Mouse (Mus musculus): ENCODE results near the gene Ecpas. TPM values are rescaled to one million over a fixed set of nuclear protein-coding genes. Genes with fewer than 3 reads are reported as not detected.

Ecpas gene
- polyA plus RNA-seq, 1 experiment: 22.4 TPM

- Histone ChIP-seq H3K36me3 (ENCODE audit: control insufficient read depth, insufficient read depth) (no peaks in the 10 kb centered on the region), H3K4me2 (ENCODE audit: low read depth) (no peak overlapping the region), H3K27me3 (ENCODE audit: control insufficient read depth, insufficient read depth, insufficient read length) (no peaks in the 10 kb centered on the region), H3K79me2 (ENCODE audit: control insufficient read depth, insufficient read depth) (peaks cover 96% of the 10 kb centered on the region), H3K4me3 (no peak overlapping the region), H3ac (ENCODE audit: control insufficient read depth, insufficient read length) (no peak overlapping the region)
- TF ChIP-seq USF1 (IDR thresholded peaks at IDR 0.05; ENCODE audit: low read depth): no peak
- no peak for TF ChIP-seq POLR2AphosphoS2 (IDR thresholded peaks at IDR 0.05; ENCODE audit: insufficient read length, low read depth)
- TF ChIP-seq TCF12 (IDR thresholded peaks at IDR 0.05; ENCODE audit: insufficient read depth, poor library complexity, severe bottlenecking): no peak
- TF ChIP-seq E2F4 (IDR thresholded peaks at IDR 0.05; ENCODE audit: insufficient read depth): no peak
- TF ChIP-seq SRF (IDR thresholded peaks at IDR 0.05; ENCODE audit: control insufficient read depth, insufficient read length, low read depth): no peak
- no peak for TF ChIP-seq MYOD1 (IDR thresholded peaks at IDR 0.05; ENCODE audit: control insufficient read depth in 1 of 3, insufficient read length in 2 of 3, low read depth in 2 of 3)
- no peak for TF ChIP-seq CEBPB (IDR thresholded peaks at IDR 0.05; ENCODE audit: insufficient read depth, poor library complexity, severe bottlenecking)
- TF ChIP-seq MAX (IDR thresholded peaks at IDR 0.05; ENCODE audit: low read depth): no peak
- no peak for TF ChIP-seq MYOG (IDR thresholded peaks at IDR 0.05; ENCODE audit: control insufficient read depth in 1 of 3, insufficient read depth in 1 of 3, insufficient read length in 2 of 3, low read depth in 2 of 3)
- no peak for TF ChIP-seq TCF3 (IDR thresholded peaks at IDR 0.05; ENCODE audit: insufficient read length, low read depth)
- no peak for TF ChIP-seq POLR2A (IDR thresholded peaks at IDR 0.05; ENCODE audit: insufficient read length, low read depth)
- TF ChIP-seq REST (IDR thresholded peaks at IDR 0.05; ENCODE audit: insufficient read depth, insufficient read length): no peak
These were observed 24.0 kb downstream of the Ecpas start for GRCm38 (mm10) chr4:58888568-58888967.

- TF ChIP-seq CEBPB (IDR thresholded peaks at IDR 0.05; ENCODE audit: insufficient read depth, poor library complexity, severe bottlenecking) (no peak), SRF (IDR thresholded peaks at IDR 0.05; ENCODE audit: control insufficient read depth, insufficient read length, low read depth) (no peak), MAX (IDR thresholded peaks at IDR 0.05; ENCODE audit: low read depth) (no peak), POLR2A (IDR thresholded peaks at IDR 0.05; ENCODE audit: insufficient read length, low read depth) (no peak), E2F4 (IDR thresholded peaks at IDR 0.05; ENCODE audit: insufficient read depth) (no peak), POLR2AphosphoS2 (IDR thresholded peaks at IDR 0.05; ENCODE audit: insufficient read length, low read depth) (no peak), MYOD1 (IDR thresholded peaks at IDR 0.05; ENCODE audit: control insufficient read depth in 1 of 3, insufficient read length in 2 of 3, low read depth in 2 of 3) (no peak), TCF12 (IDR thresholded peaks at IDR 0.05; ENCODE audit: insufficient read depth, poor library complexity, severe bottlenecking) (no peak), TCF3 (IDR thresholded peaks at IDR 0.05; ENCODE audit: insufficient read length, low read depth) (no peak), MYOG (IDR thresholded peaks at IDR 0.05; ENCODE audit: control insufficient read depth in 1 of 3, insufficient read depth in 1 of 3, insufficient read length in 2 of 3, low read depth in 2 of 3) (no peak), REST (IDR thresholded peaks at IDR 0.05; ENCODE audit: insufficient read depth, insufficient read length) (no peak), USF1 (IDR thresholded peaks at IDR 0.05; ENCODE audit: low read depth) (no peak)
- no peak overlapping the region for H3K4me2 ChIP-seq (ENCODE audit: low read depth)
- H3K4me3 ChIP-seq: no peak overlapping the region
- no peaks in the 10 kb centered on the region for H3K36me3 ChIP-seq (ENCODE audit: control insufficient read depth, insufficient read depth)
- no peak overlapping the region for H3ac ChIP-seq (ENCODE audit: control insufficient read depth, insufficient read length)
- peaks cover 91% of the 10 kb centered on the region for H3K79me2 ChIP-seq (ENCODE audit: control insufficient read depth, insufficient read depth)
- no peaks in the 10 kb centered on the region for H3K27me3 ChIP-seq (ENCODE audit: control insufficient read depth, insufficient read depth, insufficient read length)
These were observed 24.9 kb downstream of the Ecpas start for GRCm38 (mm10) chr4:58887626-58888025.

GRCm38 (mm10) chr4:58886778-58887177 lies 25.8 kb downstream of the Ecpas start:
- Histone ChIP-seq H3K4me3 (no peak overlapping the region), H3K27me3 (ENCODE audit: control insufficient read depth, insufficient read depth, insufficient read length) (no peaks in the 10 kb centered on the region)
- TF ChIP-seq SRF (IDR thresholded peaks at IDR 0.05; ENCODE audit: control insufficient read depth, insufficient read length, low read depth): no peak
- TF ChIP-seq TCF12 (IDR thresholded peaks at IDR 0.05; ENCODE audit: insufficient read depth, poor library complexity, severe bottlenecking): no peak
- TF ChIP-seq POLR2A (IDR thresholded peaks at IDR 0.05; ENCODE audit: insufficient read length, low read depth): no peak
- TF ChIP-seq POLR2AphosphoS2 (IDR thresholded peaks at IDR 0.05; ENCODE audit: insufficient read length, low read depth): no peak
- no peak for TF ChIP-seq USF1 (IDR thresholded peaks at IDR 0.05; ENCODE audit: low read depth)
- TF ChIP-seq TCF3 (IDR thresholded peaks at IDR 0.05; ENCODE audit: insufficient read length, low read depth): no peak
- TF ChIP-seq MYOD1 (IDR thresholded peaks at IDR 0.05; ENCODE audit: control insufficient read depth in 1 of 3, insufficient read length in 2 of 3, low read depth in 2 of 3): no peak

GRCm38 (mm10) chr4:58885341-58885740 lies 27.2 kb downstream of the Ecpas start:
- no peak overlapping the region for H3ac ChIP-seq (ENCODE audit: control insufficient read depth, insufficient read length)
- peaks cover 83% of the 10 kb centered on the region for H3K79me2 ChIP-seq (ENCODE audit: control insufficient read depth, insufficient read depth)
- H3K27me3 ChIP-seq (ENCODE audit: control insufficient read depth, insufficient read depth, insufficient read length): no peaks in the 10 kb centered on the region
- no peaks in the 10 kb centered on the region for H3K36me3 ChIP-seq (ENCODE audit: control insufficient read depth, insufficient read depth)
- no peak overlapping the region for H3K4me2 ChIP-seq (ENCODE audit: low read depth)
- H3K4me3 ChIP-seq: no peak overlapping the region
- TF ChIP-seq POLR2AphosphoS2 (IDR thresholded peaks at IDR 0.05; ENCODE audit: insufficient read length, low read depth): no peak
- no peak for TF ChIP-seq SRF (IDR thresholded peaks at IDR 0.05; ENCODE audit: control insufficient read depth, insufficient read length, low read depth)
- no peak for TF ChIP-seq MYOD1 (IDR thresholded peaks at IDR 0.05; ENCODE audit: control insufficient read depth in 1 of 3, insufficient read length in 2 of 3, low read depth in 2 of 3)
- no peak for TF ChIP-seq MAX (IDR thresholded peaks at IDR 0.05; ENCODE audit: low read depth)
- TF ChIP-seq CEBPB (IDR thresholded peaks at IDR 0.05; ENCODE audit: insufficient read depth, poor library complexity, severe bottlenecking): no peak

More at GRCm38 (mm10) chr4:58886778-58887177, 25.8 kb downstream of the Ecpas start:
- Histone ChIP-seq H3ac (ENCODE audit: control insufficient read depth, insufficient read length) (no peak overlapping the region), H3K4me2 (ENCODE audit: low read depth) (no peak overlapping the region), H3K79me2 (ENCODE audit: control insufficient read depth, insufficient read depth) (peaks cover 91% of the 10 kb centered on the region), H3K36me3 (ENCODE audit: control insufficient read depth, insufficient read depth) (no peaks in the 10 kb centered on the region)

GRCm38 (mm10) chr4:58883841-58884240 lies 28.7 kb downstream of the Ecpas start:
- no peak overlapping the region for H3ac ChIP-seq (ENCODE audit: control insufficient read depth, insufficient read length)
- peaks cover 68% of the 10 kb centered on the region for H3K79me2 ChIP-seq (ENCODE audit: control insufficient read depth, insufficient read depth)
- no peak overlapping the region for H3K4me2 ChIP-seq (ENCODE audit: low read depth)
- no peaks in the 10 kb centered on the region for H3K27me3 ChIP-seq (ENCODE audit: control insufficient read depth, insufficient read depth, insufficient read length)
- peaks cover under 1% of the 10 kb centered on the region for H3K36me3 ChIP-seq (ENCODE audit: control insufficient read depth, insufficient read depth)
- TF ChIP-seq USF1 (IDR thresholded peaks at IDR 0.05; ENCODE audit: low read depth) (no peak), MYOD1 (IDR thresholded peaks at IDR 0.05; ENCODE audit: control insufficient read depth in 1 of 3, insufficient read length in 2 of 3, low read depth in 2 of 3) (no peak), MAX (IDR thresholded peaks at IDR 0.05; ENCODE audit: low read depth) (no peak), TCF12 (IDR thresholded peaks at IDR 0.05; ENCODE audit: insufficient read depth, poor library complexity, severe bottlenecking) (no peak)
- H3K4me3 ChIP-seq: no peak overlapping the region
